Mouse (Mus musculus): ENCODE results near the gene Lins1. TPM values are rescaled to one million over a fixed set of nuclear protein-coding genes. Genes with fewer than 3 reads are reported as not detected.

Lins1 gene
- total and polyA plus RNA-seq, 2 experiments from 2014 or later = 21.9 to 33.7 TPM

GRCm38 (mm10) chr7:66737418-66737817 is 47.7 kb downstream of the Lins1 start:
- no peaks in the 10 kb centered on the region for H3K4me1 ChIP-seq (ENCODE audit: insufficient read depth)
- H3K9me3 ChIP-seq (ENCODE audit: low read length) = no peaks in the 10 kb centered on the region
- TF ChIP-seq CTCF (IDR thresholded peaks at IDR 0.05; ENCODE audit: low read depth) = no peak
- WGBS = 97% methylated on average over 4 of the region's 4 CpGs
- no peak for DNase-seq
- no peak overlapping the region for H3K4me3 ChIP-seq (ENCODE audit: low read depth, low read length)
- H3K9ac ChIP-seq = no peak overlapping the region
- no peak for ATAC-seq
- H3K4me2 ChIP-seq (ENCODE audit: low read depth) = no peak overlapping the region
- no peaks in the 10 kb centered on the region for H3K27me3 ChIP-seq (ENCODE audit: insufficient read depth, low read length)
- H3K27ac ChIP-seq (ENCODE audit: low read depth, low read length) = no peak overlapping the region
- H3K36me3 ChIP-seq (ENCODE audit: insufficient read depth) = no peaks in the 10 kb centered on the region

- no peak overlapping the region for H3K27ac ChIP-seq (ENCODE audit: low read depth, low read length)
- no peaks in the 10 kb centered on the region for H3K36me3 ChIP-seq (ENCODE audit: insufficient read depth)
- H3K4me1 ChIP-seq (ENCODE audit: insufficient read depth) = no peaks in the 10 kb centered on the region
- H3K4me2 ChIP-seq (ENCODE audit: low read depth) = no peak overlapping the region
- no peak for TF ChIP-seq CTCF (IDR thresholded peaks at IDR 0.05; ENCODE audit: low read depth)
- WGBS = 75% methylated on average over 5 of the region's 5 CpGs
- no peak overlapping the region for H3K4me3 ChIP-seq (ENCODE audit: low read depth, low read length)
- H3K9me3 ChIP-seq (ENCODE audit: low read length) = no peaks in the 10 kb centered on the region
- no peak overlapping the region for H3K9ac ChIP-seq
- no peak for ATAC-seq
- no peaks in the 10 kb centered on the region for H3K27me3 ChIP-seq (ENCODE audit: insufficient read depth, low read length)
- no peak for DNase-seq
These were observed 51.3 kb downstream of the Lins1 start for GRCm38 (mm10) chr7:66741008-66741407.

GRCm38 (mm10) chr7:66741412-66741811 is 51.7 kb downstream of the Lins1 start:
- H3K4me1 ChIP-seq (ENCODE audit: insufficient read depth) = no peaks in the 10 kb centered on the region
- no peak overlapping the region for H3K4me2 ChIP-seq (ENCODE audit: low read depth)
- no peak for DNase-seq
- no peak overlapping the region for H3K27ac ChIP-seq (ENCODE audit: low read depth, low read length)
- no peaks in the 10 kb centered on the region for H3K9me3 ChIP-seq (ENCODE audit: low read length)
- no peaks in the 10 kb centered on the region for H3K36me3 ChIP-seq (ENCODE audit: insufficient read depth)
- no peak for ATAC-seq
- no peak overlapping the region for H3K4me3 ChIP-seq (ENCODE audit: low read depth, low read length)
- TF ChIP-seq CTCF (IDR thresholded peaks at IDR 0.05; ENCODE audit: low read depth) = no peak
- no peaks in the 10 kb centered on the region for H3K27me3 ChIP-seq (ENCODE audit: insufficient read depth, low read length)
- H3K9ac ChIP-seq = no peak overlapping the region
- 67% methylated on average over 8 of the region's 8 CpGs for WGBS

- DNase-seq = no peak
- no peak for TF ChIP-seq CTCF (IDR thresholded peaks at IDR 0.05; ENCODE audit: low read depth)
- H3K9me3 ChIP-seq (ENCODE audit: low read length) = no peaks in the 10 kb centered on the region
- H3K4me2 ChIP-seq (ENCODE audit: low read depth) = no peak within 1 kb of the TSS
- 80% methylated on average over 9 of the region's 9 CpGs for WGBS
- no peaks in the 10 kb centered on the region for H3K4me1 ChIP-seq (ENCODE audit: insufficient read depth)
- H3K4me3 ChIP-seq (ENCODE audit: low read depth, low read length) = no peak within 1 kb of the TSS
- no peaks in the 10 kb centered on the region for H3K36me3 ChIP-seq (ENCODE audit: insufficient read depth)
- no peak within 1 kb of the TSS for H3K27ac ChIP-seq (ENCODE audit: low read depth, low read length)
- no peak within 1 kb of the TSS for H3K9ac ChIP-seq
- H3K27me3 ChIP-seq (ENCODE audit: insufficient read depth, low read length) = no peaks in the 10 kb centered on the region
- ATAC-seq = no peak
These were observed 53.7 kb downstream of the Lins1 start, which contains the start of gene Cers3 for GRCm38 (mm10) chr7:66743377-66743781. TSS of gene Cers3 (plus strand) at chr7:66743504.

DNA sequence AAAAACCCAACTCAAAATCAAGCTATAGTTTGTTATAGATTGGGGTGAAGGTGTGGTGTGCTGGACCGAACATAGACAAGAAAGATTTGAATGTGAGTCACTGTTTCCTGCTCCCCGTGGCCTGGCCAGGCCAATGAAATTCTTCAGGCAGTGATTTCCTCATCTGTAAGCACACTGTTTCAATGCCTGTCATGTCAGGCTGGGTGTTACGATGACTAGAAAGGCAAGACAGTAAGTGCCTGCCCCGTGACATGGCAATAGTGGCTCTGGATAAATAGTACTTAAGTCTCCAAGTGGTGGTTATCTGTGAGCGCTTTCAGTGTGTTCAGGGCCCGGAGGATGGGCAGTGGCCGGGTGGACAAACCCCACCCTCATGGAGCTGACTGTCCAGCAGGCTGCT is 57.3 kb downstream of the Lins1 start:
- WGBS = 82% methylated on average over 7 of the region's 7 CpGs

DNA sequence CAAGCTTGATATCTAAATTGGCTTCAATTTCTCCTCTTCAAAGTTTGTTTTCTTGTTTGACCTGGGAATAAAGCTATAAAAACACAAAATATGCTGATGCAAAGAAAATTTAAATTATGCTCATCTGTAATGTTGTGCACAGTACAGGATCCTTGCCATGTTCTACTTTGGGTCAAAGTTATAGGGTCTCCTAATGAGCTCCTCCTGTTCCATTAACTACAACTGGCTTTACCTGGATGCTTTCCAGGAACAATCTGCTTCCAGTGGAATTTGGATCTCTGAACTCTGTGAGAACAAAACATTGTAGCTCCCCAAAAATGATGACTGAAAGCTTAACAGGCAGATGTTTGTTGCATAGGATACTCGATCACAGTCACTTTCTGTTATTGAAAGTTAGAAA is 60.3 kb downstream of the Lins1 start:
- Histone ChIP-seq H3K9me3 (ENCODE audit: low read length) (no peaks in the 10 kb centered on the region), H3K4me3 (ENCODE audit: low read depth, low read length) (no peak overlapping the region)
- WGBS = 69% methylated on average over 1 of the region's 1 CpGs

More for the DNA sequence above, 57.3 kb downstream of the Lins1 start:
- DNase-seq (no peak), ATAC-seq (no peak)
- no peak overlapping the region for H3K4me2 ChIP-seq (ENCODE audit: low read depth)
- H3K9ac ChIP-seq = no peak overlapping the region
- no peaks in the 10 kb centered on the region for H3K4me1 ChIP-seq (ENCODE audit: insufficient read depth)
- TF ChIP-seq CTCF (IDR thresholded peaks at IDR 0.05; ENCODE audit: low read depth) = no peak
- no peak overlapping the region for H3K4me3 ChIP-seq (ENCODE audit: low read depth, low read length)
- no peaks in the 10 kb centered on the region for H3K9me3 ChIP-seq (ENCODE audit: low read length)
- no peaks in the 10 kb centered on the region for H3K27me3 ChIP-seq (ENCODE audit: insufficient read depth, low read length)
- H3K27ac ChIP-seq (ENCODE audit: low read depth, low read length) = no peak overlapping the region
- no peaks in the 10 kb centered on the region for H3K36me3 ChIP-seq (ENCODE audit: insufficient read depth)

GRCm38 (mm10) chr7:66753816-66754215 is 64.1 kb downstream of the Lins1 start:
- no peak overlapping the region for H3K4me2 ChIP-seq (ENCODE audit: low read depth)
- no peaks in the 10 kb centered on the region for H3K9me3 ChIP-seq (ENCODE audit: low read length)
- no peaks in the 10 kb centered on the region for H3K36me3 ChIP-seq (ENCODE audit: insufficient read depth)
- no peak overlapping the region for H3K27ac ChIP-seq (ENCODE audit: low read depth, low read length)
- H3K27me3 ChIP-seq (ENCODE audit: insufficient read depth, low read length) = no peaks in the 10 kb centered on the region
- no peaks in the 10 kb centered on the region for H3K4me1 ChIP-seq (ENCODE audit: insufficient read depth)
- no peak overlapping the region for H3K4me3 ChIP-seq (ENCODE audit: low read depth, low read length)
- DNase-seq (no peak), ATAC-seq (no peak)
- no peak overlapping the region for H3K9ac ChIP-seq
- WGBS = 85% methylated on average over 8 of the region's 8 CpGs
- TF ChIP-seq CTCF (IDR thresholded peaks at IDR 0.05; ENCODE audit: low read depth) = no peak

More for the DNA sequence above, 60.3 kb downstream of the Lins1 start:
- H3K4me2 ChIP-seq (ENCODE audit: low read depth) = no peak overlapping the region
- no peak overlapping the region for H3K27ac ChIP-seq (ENCODE audit: low read depth, low read length)
- no peak overlapping the region for H3K9ac ChIP-seq
- H3K4me1 ChIP-seq (ENCODE audit: insufficient read depth) = no peaks in the 10 kb centered on the region
- no peaks in the 10 kb centered on the region for H3K36me3 ChIP-seq (ENCODE audit: insufficient read depth)
- TF ChIP-seq CTCF (IDR thresholded peaks at IDR 0.05; ENCODE audit: low read depth) = no peak
- H3K27me3 ChIP-seq (ENCODE audit: insufficient read depth, low read length) = no peaks in the 10 kb centered on the region
- DNase-seq (no peak), ATAC-seq (no peak)

DNA sequence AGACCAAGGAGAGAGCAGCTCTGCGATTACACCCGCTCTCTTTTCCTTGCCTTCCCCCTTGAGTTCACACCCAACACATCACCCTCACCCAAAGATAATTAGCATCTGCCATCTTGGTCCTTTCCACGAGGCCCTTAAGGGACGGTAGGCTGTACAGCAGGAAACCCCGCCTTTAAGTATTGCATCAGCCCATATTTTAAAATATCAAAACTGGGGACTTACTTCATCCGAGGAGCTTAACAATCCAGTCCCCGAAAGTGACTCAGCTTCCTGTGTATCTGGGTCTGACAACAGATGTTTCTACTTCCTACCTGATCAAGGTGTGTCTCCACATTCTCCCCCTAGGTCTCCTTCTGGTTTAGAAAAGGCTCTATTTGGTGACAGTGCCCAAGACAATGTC is 65.9 kb downstream of the Lins1 start:
- H3K4me3 ChIP-seq (ENCODE audit: low read depth, low read length) = no peak overlapping the region
- H3K4me2 ChIP-seq (ENCODE audit: low read depth) = no peak overlapping the region
- DNase-seq = no peak
- H3K27me3 ChIP-seq (ENCODE audit: insufficient read depth, low read length) = no peaks in the 10 kb centered on the region
- no peak overlapping the region for H3K9ac ChIP-seq
- H3K9me3 ChIP-seq (ENCODE audit: low read length) = no peaks in the 10 kb centered on the region
- no peak for TF ChIP-seq CTCF (IDR thresholded peaks at IDR 0.05; ENCODE audit: low read depth)
- no peak overlapping the region for H3K27ac ChIP-seq (ENCODE audit: low read depth, low read length)
- no peaks in the 10 kb centered on the region for H3K36me3 ChIP-seq (ENCODE audit: insufficient read depth)
- WGBS = 83% methylated on average over 7 of the region's 7 CpGs
- H3K4me1 ChIP-seq (ENCODE audit: insufficient read depth) = no peaks in the 10 kb centered on the region
- no peak for ATAC-seq

Other genes with a start within 250 kb of the Lins1 start
- gene Asb7, start 293 bp upstream of the Lins1 start, total RNA-seq (2014; rRNA removed) = 19.1 and 29.9 TPM in 2 replicates
- gene Asb7, start 293 bp upstream of the Lins1 start, polyA plus RNA-seq (2015; fragmentation: Nextera tagmentation; extraction: Ambion mirVana) = 10.2 and 12.3 TPM in 2 replicates
- gene Cers3, start 53.6 kb downstream of the Lins1 start, total RNA-seq (2014; rRNA removed) = 0.81 and 1.3 TPM in 2 replicates
- gene Cers3, start 53.6 kb downstream of the Lins1 start, polyA plus RNA-seq (2015; fragmentation: Nextera tagmentation; extraction: Ambion mirVana) = 0.69 and 0.77 TPM in 2 replicates
- 6.8 and 12.6 TPM in 2 replicates for gene Adamts17, start 149.8 kb downstream of the Lins1 start, total RNA-seq (2014; rRNA removed)
- 3.3 and 4.1 TPM in 2 replicates for gene Adamts17, start 149.8 kb downstream of the Lins1 start, polyA plus RNA-seq (2015; fragmentation: Nextera tagmentation; extraction: Ambion mirVana)

Measured in forebrain, postnatal 0 days (tissue).